Mouse (Mus musculus) stomach, embryonic 14.5 days (tissue): ENCODE results near the gene 1110017D15Rik. TPM values are rescaled to one million over a fixed set of nuclear protein-coding genes. Genes with fewer than 3 reads are reported as not detected.

Source experiments
- ATAC-seq: fragments of 200-750 bp; cut with Nextera tagmentation; 2 replicates; pipeline ENCODE4 v1.8.0; 2017; ENCODE audit warnings: low read depth, moderate TSS enrichment; ENCODE audit not compliant: insufficient number of reproducible peaks, insufficient read depth, low FRiP score
- H3K27ac ChIP-seq: fragments of 300-500 bp; sonication (generic); 2 replicates; pipeline ENCODE4 v1.5.1; 2014; ENCODE audit warnings: mild to moderate bottlenecking, low read length, moderate library complexity, mixed read lengths
- H3K27me3 ChIP-seq: fragments of 300-500 bp; sonication (generic); 2 replicates; pipeline ENCODE4 v1.6.1; 2014; ENCODE audit warnings: low read length, control low read depth, mixed read lengths; ENCODE audit not compliant: control insufficient read depth, insufficient read depth
- H3K36me3 ChIP-seq: fragments of 300-500 bp; sonication (generic); 2 replicates; pipeline ENCODE4 v1.6.1; 2014; ENCODE audit warnings: mild to moderate bottlenecking, control low read depth, low read length, moderate library complexity, mixed read lengths; ENCODE audit not compliant: control insufficient read depth, insufficient read depth
- H3K4me1 ChIP-seq: fragments of 300-500 bp; sonication (generic); 2 replicates; pipeline ENCODE4 v1.6.1; 2014; ENCODE audit warnings: low read length, control low read depth, mixed read lengths; ENCODE audit not compliant: control insufficient read depth, insufficient read depth
- H3K4me2 ChIP-seq: fragments of 300-500 bp; sonication (generic); replicated peaks from 2 replicates; pipeline ENCODE4 v1.6.1; 2014; ENCODE audit warnings: low read depth, low read length, control low read depth
- H3K4me3 ChIP-seq: fragments of 300-500 bp; sonication (generic); 2 replicates; pipeline ENCODE4 v1.5.1; 2014; ENCODE audit warnings: low read depth, low read length, control low read depth
- H3K9ac ChIP-seq: fragments of 300-500 bp; sonication (generic); replicated peaks from 2 replicates; pipeline ENCODE4 v1.6.1; 2014; ENCODE audit warnings: low read depth, mild to moderate bottlenecking, control low read depth, low read length, moderate library complexity, mixed read lengths
- H3K9me3 ChIP-seq: fragments of 300-500 bp; sonication (generic); 2 replicates; pipeline ENCODE4 v1.6.1; 2016; ENCODE audit warnings: low read depth, low read length, control low read depth; ENCODE audit not compliant: control insufficient read depth
- WGBS: fragments of 180-500 bp; shearing (Covaris S2); extraction: QIAGEN DNeasy Blood & Tissue Kit; methylation state at CpG from one replicate; pipeline ENCODE4 v1.1.7; 2014; 5-methylcytosine and 5-hydroxymethylcytosine counted together
- polyA plus RNA-seq: library from polyadenylated mRNA; unstranded; fragments of >200 nt; fragmentation: Nextera tagmentation; extraction: Ambion mirVana; gene quantifications from 2 replicates; pipeline ENCODE4 v1.2.1, GENCODE M21; 2014

1110017D15Rik gene
- polyA plus RNA-seq: 0.98 and 1.8 TPM in 2 replicates

GRCm38 (mm10) chr4:41517233-41517632 lies at the start of gene 1110017D15Rik:
Gene 1110017D15Rik (minus strand): TSS chr4:41517333.
- H3K36me3 ChIP-seq: no peaks in the 10 kb centered on the region
- ATAC-seq: no peak
- no peaks in the 10 kb centered on the region for H3K9me3 ChIP-seq
- no peaks in the 10 kb centered on the region for H3K27me3 ChIP-seq
- H3K27ac ChIP-seq: no peak within 1 kb of the TSS
- 83% methylated on average over 2 of the region's 2 CpGs for WGBS
- no peak within 1 kb of the TSS for H3K4me3 ChIP-seq
- H3K4me1 ChIP-seq: no peaks in the 10 kb centered on the region
- H3K4me2 ChIP-seq: no peak within 1 kb of the TSS
- H3K9ac ChIP-seq: no peak within 1 kb of the TSS

GRCm38 (mm10) chr4:41566123-41566522 lies 49.0 kb upstream of the 1110017D15Rik start:
- no peak overlapping the region for H3K4me2 ChIP-seq
- no peaks in the 10 kb centered on the region for H3K36me3 ChIP-seq
- no peak overlapping the region for H3K9ac ChIP-seq
- peaks cover 4% of the 10 kb centered on the region; the same call in 1 of the 2 replicates for H3K4me1 ChIP-seq
- WGBS: 9% methylated on average over 3 of the region's 3 CpGs
- H3K27ac ChIP-seq: no peak overlapping the region
- ATAC-seq: no peak
- no peaks in the 10 kb centered on the region for H3K27me3 ChIP-seq
- H3K9me3 ChIP-seq: no peaks in the 10 kb centered on the region
- no peak overlapping the region for H3K4me3 ChIP-seq

GRCm38 (mm10) chr4:41563297-41563696 lies 46.2 kb upstream of the 1110017D15Rik start:
- Histone ChIP-seq H3K36me3 (no peaks in the 10 kb centered on the region), H3K27me3 (no peaks in the 10 kb centered on the region), H3K9me3 (no peaks in the 10 kb centered on the region), H3K4me1 (0 out of 2 replicates have a peak, but pooled peaks cover 4% of the 10 kb centered on the region), H3K4me3 (no peak overlapping the region), H3K9ac (no peak overlapping the region), H3K27ac (no peak overlapping the region), H3K4me2 (no peak overlapping the region)
- ATAC-seq: no peak
- WGBS: 79% methylated on average over 5 of the region's 5 CpGs

GRCm38 (mm10) chr4:41557092-41557491 lies 40.0 kb upstream of the 1110017D15Rik start:
- H3K27me3 ChIP-seq: no peaks in the 10 kb centered on the region
- no peak overlapping the region for H3K27ac ChIP-seq
- no peak overlapping the region for H3K4me2 ChIP-seq
- no peaks in the 10 kb centered on the region for H3K36me3 ChIP-seq
- ATAC-seq: no peak
- H3K9ac ChIP-seq: no peak overlapping the region
- H3K9me3 ChIP-seq: no peaks in the 10 kb centered on the region
- H3K4me3 ChIP-seq: no peak overlapping the region
- H3K4me1 ChIP-seq: peaks cover 3% of the 10 kb centered on the region; the same call in 1 of the 2 replicates
- WGBS: 64% methylated on average over 3 of the region's 3 CpGs

GRCm38 (mm10) chr4:41556311-41556953 lies 39.3 kb upstream of the 1110017D15Rik start:
- Histone ChIP-seq H3K27me3 (no peaks in the 10 kb centered on the region), H3K27ac (no peak overlapping the region), H3K4me2 (no peak overlapping the region), H3K9me3 (no peaks in the 10 kb centered on the region), H3K4me3 (no peak overlapping the region), H3K4me1 (peaks cover 3% of the 10 kb centered on the region; the same call in 1 of the 2 replicates), H3K9ac (no peak overlapping the region), H3K36me3 (no peaks in the 10 kb centered on the region)
- WGBS: 56% methylated on average over 5 of the region's 5 CpGs
- no peak for ATAC-seq

GRCm38 (mm10) chr4:41554994-41555663 lies 38.0 kb upstream of the 1110017D15Rik start:
- no peak overlapping the region for H3K4me2 ChIP-seq
- H3K27me3 ChIP-seq: no peaks in the 10 kb centered on the region
- H3K4me1 ChIP-seq: peaks cover 3% of the 10 kb centered on the region; the same call in 1 of the 2 replicates
- no peak for ATAC-seq
- 66% methylated on average over 14 of the region's 14 CpGs for WGBS
- no peaks in the 10 kb centered on the region for H3K9me3 ChIP-seq
- no peak overlapping the region for H3K27ac ChIP-seq
- no peak overlapping the region for H3K9ac ChIP-seq
- H3K4me3 ChIP-seq: no peak overlapping the region
- H3K36me3 ChIP-seq: no peaks in the 10 kb centered on the region

- H3K27me3 ChIP-seq: no peaks in the 10 kb centered on the region
- no peaks in the 10 kb centered on the region for H3K9me3 ChIP-seq
- H3K27ac ChIP-seq: no peak overlapping the region
- peaks cover 3% of the 10 kb centered on the region; the same call in 1 of the 2 replicates for H3K4me1 ChIP-seq
- no peak overlapping the region for H3K9ac ChIP-seq
- no peaks in the 10 kb centered on the region for H3K36me3 ChIP-seq
- ATAC-seq: no peak
- WGBS: 78% methylated on average over 11 of the region's 11 CpGs
- H3K4me2 ChIP-seq: no peak overlapping the region
- no peak overlapping the region for H3K4me3 ChIP-seq
Observed at GRCm38 (mm10) chr4:41553116-41553515, 36.0 kb upstream of the 1110017D15Rik start.

GRCm38 (mm10) chr4:41552529-41552928 lies 35.4 kb upstream of the 1110017D15Rik start:
- Histone ChIP-seq H3K4me1 (peaks cover 3% of the 10 kb centered on the region; the same call in 1 of the 2 replicates), H3K9me3 (no peaks in the 10 kb centered on the region), H3K4me2 (no peak overlapping the region), H3K36me3 (no peaks in the 10 kb centered on the region), H3K27ac (no peak overlapping the region), H3K9ac (no peak overlapping the region), H3K27me3 (no peaks in the 10 kb centered on the region), H3K4me3 (no peak overlapping the region)
- WGBS: 26% methylated on average over 6 of the region's 6 CpGs
- no peak for ATAC-seq
